Mouse (Mus musculus) retina, embryonic 14.5 days (tissue): ENCODE measurements around the gene Vps33b.
A peak's percentile ranks its signal among the peaks of the same experiment; 100 is the strongest.

Experiments
- DNase-seq: peaks from one replicate; pipeline ENCODE4 v3.0.0-alpha.2; 2015; ENCODE audit warnings: low spot score

Vps33b gene

DNA sequence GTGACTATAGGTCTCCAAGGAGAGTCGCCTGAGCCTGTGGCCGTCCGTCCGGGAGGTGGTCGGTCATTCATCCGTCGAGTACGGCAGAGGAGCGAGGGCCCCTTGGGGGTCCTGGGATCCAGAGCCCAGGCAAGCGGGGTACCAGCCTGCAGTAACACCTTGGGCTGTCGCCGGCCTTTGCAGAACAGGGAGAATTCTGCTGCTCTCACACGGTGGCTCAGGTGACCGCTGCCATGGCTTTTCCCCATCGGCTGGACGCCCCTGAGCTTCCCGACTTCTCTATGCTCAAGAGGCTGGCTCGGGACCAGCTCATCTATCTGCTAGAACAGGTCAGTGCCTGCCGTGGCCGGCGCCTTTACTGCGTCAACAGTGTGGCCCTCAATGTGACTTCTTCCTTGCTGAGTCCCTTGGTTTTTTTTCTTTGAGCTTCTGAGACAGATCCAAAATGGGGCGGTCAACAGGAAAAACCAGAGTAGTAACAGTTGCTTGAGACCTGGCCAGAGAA, 354 bp downstream of the Vps33b start:
- DNase-seq: no peak

DNA sequence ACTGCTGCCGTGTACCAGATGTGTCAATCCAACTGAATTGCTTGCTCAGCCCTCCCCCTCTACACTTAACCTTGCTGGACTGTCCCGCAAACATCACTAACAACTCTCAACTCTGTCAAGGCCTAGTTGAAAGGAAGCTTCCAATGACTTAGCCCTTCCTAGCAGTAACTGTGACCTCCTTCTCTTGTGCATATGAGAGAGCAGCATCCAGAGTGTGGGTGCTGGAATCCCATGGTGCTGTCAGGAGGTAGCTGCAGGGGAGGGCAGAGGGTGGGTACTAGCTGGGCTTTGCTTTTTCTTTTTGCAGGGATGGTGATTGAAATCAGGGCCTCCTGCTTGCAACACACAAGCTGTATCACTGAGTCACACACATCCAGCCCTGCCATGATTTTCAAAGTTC, 4.0 kb downstream of the Vps33b start:
- no peak for DNase-seq

DNA sequence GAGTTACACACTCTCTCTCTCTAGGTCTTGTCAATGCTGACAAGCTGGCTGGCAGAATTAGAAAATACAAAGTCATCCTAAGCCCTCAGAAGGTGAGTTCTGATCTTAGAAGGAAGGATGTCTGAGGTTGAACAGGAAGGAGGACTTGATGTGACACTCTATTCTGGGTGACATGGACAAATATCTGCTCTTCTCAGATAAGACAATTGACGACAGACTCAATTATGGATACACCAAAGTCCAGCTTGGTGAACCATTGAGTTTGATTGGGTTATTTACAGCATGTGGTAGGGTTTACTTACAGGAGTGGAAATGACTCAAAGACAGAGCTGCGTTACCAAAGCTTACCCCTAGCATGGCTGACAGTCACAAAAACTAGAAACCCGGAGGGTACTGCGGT, 6.9 kb downstream of the Vps33b start:
- DNase-seq: no peak

DNA sequence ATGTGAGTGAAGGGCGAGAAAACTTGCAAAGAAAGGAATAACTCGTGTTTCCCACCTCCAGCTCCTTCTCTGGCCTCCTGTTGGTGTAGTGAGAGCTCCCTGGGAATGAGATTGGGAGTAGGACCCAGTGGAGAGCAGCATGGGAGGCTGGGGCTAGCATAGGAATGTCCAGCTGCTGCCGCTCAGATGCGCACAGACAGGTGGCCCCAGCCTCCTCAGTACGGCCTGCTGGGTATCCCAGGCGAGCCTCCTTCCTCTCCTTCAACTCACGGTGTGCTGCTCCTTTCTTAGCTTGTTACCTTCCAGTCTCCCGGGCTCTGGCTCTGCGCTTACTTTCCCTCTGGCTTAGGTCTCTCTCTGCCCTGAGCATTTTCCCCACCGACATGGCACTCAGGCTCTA, 10.6 kb downstream of the Vps33b start:
- DNase-seq: no peak

DNA sequence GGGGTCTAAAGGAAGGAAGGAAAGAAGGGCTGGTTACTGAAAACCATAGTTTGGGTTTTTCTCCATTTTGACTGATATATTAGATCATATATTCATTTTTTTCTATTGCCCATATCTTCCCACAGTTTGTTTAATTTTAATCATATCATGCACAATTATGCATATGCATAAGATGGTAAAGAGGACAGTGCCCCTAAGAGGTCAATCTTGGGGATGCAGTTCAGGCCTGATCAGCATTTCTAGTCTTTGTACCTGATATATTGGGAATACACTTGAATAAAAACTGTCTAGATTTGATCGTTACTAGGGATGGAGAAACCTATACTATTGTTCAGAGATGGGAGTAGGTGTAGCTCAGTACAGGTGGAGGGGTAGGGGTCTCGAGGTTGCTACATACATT, 11.5 kb downstream of the Vps33b start:
- DNase-seq: no peak

DNA sequence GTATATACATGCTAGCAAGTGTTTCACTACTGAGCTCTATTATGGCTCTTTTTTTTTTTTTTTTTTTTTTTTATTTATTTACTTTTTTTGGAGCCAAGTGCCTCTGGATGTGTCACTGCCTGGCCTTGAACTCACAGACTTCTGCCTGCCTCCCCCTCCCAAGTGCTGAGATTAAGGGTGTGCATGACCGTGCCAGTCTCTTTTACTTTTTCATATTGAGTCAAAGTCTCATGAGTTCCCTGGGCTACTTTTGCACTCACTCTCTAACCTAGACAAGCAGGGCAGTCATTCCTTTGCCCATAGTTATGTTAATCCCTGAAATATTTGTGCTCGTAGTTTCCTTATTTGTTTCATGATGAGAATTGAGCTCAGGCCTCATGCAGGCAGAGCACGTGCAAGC, 12.2 kb downstream of the Vps33b start:
- DNase-seq: no peak

DNA sequence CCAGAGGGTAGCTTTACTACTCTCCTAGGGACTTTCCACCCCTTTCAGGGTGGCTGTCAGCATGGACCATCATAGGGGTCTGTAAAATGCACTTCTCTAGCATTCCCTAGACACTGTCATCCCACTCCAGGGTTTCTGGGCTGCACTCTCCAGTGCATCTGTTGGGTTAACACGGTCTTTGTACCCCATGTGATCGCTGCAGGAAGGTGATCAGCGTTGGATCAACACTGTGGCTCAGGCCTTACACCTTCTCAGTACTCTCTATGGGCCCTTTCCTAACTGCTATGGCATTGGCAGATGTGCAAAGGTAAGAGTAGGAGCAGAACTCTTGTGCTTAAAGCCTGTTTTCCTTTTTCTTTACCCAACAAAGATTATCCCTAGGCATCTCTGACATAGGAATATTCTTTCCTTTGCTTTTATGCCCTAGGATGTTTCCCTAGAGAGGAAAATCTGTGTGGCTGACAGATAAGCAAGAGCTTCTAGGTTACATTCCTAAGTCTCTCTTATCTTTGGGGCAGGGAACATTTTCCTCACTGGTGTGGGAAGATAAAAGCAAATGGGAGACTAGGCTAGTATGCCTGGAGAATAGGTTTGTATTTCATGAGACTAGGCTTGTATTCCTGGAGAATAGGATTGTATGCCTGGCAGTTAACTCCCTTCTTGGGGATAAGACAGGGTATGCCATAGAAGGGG, 13.9 kb downstream of the Vps33b start:
- DNase-seq: no peak

DNA sequence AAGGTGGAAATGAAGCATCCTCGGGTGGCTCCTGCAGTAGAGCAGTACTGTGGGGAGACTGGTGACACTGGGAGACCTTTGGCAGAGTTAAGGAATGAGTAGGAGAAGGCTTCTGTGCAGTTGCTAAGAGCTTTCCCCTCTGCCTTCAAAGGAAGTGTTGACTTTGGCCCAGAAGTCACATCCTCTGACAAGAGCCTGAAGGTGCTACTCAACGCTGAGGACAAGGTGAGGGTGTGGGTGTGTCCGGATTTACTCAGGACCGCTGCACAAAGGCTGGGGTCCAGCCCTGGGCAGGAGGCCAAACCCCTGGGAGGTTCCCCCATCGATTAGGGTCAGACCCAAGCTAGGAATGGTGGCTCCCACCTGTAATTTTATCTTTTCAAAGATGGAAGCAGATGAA, 14.9 kb downstream of the Vps33b start:
- no peak for DNase-seq

DNA sequence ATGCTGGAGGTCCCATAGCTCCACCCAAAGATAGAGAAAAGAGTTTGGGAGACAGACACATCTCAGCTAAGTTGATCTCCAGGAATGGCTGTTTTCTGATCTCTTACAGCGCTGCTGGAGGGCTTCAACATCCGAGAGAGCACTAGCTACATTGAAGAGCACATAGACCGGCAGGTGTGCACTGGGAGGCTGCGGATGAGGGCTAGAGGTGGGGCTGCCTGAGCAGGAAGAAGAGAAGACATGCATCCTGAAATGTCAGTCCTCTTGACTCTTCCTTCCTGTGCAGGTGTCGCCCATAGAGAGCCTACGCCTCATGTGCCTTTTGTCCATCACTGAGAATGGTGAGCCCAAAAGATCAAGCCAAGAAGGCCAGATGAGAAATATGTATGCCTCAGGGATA, 16.3 kb downstream of the Vps33b start:
- no peak for DNase-seq

DNA sequence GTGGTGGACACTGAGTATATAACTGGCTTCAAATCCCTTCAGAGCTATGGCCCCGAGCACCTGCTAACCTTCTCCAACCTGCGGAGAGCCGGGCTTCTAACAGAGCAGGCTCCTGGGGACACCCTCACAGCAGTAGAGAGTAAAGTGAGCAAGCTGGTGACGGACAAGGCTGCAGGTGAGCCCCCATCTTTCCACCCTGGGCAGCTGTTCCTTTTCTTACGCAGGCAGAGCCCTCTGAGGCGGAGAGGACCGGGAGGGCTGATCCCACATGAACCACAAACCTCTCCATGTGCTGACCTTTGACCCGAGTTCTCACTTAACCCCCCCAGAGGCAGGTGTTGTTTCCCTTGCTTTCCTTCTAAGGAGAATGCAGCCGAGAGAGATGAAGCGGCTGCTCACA, 18.3 kb downstream of the Vps33b start:
- DNase-seq: no peak

DNA sequence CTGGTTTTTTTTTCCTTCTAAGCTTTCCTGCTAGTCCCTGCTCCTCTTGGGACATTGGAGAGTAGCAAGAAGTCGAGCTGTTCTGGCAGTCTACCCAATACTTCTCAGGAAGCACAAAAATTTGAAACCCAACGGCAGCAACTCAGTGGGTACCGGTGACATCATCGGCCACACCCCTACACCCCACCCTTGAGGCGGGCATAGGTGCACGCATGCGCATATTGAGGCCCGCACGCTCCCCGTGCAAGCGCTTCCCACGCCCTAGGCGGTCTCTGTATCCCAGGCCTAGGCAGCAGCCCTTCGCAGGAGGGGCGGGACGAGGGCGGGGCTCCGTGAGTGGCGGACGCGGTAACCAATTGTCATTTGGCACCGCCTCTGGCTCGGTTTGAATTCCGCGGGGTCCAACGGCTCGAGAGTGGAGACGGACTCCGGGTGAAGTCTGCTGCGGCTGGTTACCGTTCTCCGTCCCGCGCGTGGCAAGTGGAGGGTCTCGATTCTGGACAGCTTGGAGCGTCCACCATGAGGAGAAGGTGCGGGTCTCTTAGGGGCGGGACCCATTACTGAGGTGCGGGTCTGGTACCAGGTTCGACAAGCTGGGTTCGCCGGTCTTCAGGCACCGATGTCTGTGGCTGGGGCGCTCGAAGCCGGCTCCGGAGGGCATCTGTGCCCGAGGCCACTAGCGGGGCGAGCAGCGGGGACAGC, 24.8 kb downstream of the Vps33b start, which contains the start of gene Prc1:
Gene Prc1, plus strand, starts transcription at position 389 of the 702 bp plus-strand sequence.
- DNase-seq: peak; percentile 99

DNA sequence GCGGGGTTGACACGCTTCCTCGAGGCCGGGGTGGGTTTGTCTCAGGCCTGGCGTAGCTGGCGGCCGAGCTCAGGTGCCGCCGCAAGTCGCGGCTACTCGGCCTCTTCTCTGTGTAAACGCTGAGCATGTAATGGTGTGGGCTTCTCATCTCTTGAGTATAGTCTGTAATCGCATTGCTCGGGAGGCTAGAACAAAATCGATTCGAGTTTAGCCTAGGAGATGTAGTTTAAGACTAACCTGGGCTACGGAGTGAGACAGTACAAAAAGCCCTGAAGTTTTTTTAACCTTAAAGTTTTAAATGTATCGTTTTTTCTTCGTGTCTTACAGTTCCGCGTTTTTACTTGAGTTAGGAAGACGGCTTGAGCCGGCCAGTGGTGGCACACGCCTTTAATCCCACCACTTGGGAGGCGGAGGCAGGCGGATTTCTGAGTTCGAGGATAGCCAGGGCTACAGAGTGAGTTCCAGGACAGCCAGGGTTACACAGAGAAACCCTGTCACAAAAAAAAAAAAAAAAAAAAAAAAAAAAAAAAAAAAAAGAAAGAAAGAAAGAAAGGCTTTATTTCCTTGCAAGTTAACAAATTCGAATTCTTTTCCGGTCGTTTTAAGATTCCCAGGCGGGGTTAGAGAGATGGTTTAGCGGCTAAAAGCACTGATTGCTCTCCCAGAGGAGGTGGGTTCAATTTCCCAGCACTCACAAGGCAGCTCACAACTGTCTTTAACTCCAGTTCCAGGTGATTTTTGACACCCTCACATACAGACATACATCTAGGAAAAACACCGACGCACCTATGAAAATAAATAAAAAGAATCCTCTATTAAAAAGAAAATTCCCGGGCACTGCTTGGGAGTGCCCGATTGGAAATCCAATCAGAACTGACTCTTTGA, 25.6 kb downstream of the Vps33b start:
- DNase-seq: no peak

DNA sequence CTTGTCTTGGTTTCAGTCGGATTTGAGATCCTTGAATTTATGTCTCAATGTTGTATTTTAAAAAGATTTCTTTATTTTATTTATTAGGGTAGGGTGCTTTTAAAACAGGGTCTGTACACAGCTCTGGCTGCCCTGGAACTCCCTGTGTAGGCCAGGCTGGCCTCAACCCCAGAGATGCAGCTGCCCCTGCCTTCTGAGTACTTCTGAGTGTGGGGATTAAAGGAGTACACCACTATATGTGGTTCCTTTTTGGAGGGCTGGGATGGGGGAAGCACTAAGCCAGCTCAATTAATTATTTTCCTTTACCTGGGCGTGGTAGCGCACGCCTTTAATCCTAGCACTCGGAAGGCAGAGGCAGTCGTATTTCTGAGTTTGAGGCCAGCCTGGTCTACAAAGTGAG, 27.0 kb downstream of the Vps33b start:
- no peak for DNase-seq

DNA sequence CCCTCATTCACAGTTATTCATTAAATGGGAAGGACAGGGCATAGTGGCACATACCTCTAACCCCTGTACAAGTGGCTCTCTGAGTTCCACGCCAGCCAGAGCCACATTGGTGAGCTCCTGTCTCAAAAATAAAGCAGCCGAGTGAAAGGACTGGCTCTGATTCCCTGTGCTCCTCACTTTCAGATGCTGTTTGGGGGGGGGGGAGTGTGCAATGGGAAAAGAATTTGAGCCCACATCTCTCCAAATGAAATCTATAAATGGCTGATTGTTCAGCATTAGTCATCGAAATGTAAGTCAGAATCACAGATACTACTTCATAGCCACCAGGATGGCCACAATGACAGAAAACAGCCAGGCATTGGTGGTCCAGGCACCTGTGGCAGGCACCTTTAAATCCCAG, 27.6 kb downstream of the Vps33b start:
- DNase-seq: no peak

DNA sequence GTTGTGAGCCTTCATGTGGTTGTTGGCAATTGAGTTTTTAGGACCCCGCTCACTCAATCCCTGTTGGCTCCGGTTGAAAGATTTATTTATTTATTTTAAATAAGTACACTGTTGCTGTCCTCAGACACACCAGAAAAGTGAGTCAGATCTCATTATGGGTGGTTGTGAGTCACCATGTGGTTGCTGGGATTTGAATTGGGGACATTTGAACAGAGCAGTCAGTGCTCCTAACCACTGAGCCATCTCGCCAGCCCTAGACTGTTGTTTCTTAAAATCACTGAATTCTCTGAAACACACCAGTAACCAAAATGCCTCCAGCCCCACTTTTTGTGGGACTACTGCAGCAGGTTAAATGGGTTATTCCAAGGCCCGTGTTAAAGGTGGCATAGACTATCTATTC, 29.3 kb downstream of the Vps33b start:
- DNase-seq: no peak

DNA sequence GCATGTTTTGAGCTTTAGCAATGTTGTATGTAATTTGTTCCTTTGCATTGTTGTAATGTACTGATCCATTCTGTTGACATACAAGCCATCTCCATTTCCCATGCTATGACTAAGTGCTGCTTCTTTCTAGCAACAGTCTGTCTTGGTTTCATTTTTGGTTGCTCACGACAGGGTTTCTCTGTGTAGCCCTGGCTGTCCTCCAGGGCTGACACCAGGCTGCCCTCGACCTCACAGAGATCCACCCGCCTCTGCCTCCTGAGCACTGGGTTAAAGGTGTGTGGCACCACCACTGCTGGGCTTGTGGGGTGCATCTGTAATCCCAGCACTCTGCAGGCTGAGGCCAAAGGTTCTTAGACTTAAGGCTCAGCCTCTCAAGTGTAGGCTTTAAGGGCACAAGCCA, 30.1 kb downstream of the Vps33b start:
- no peak for DNase-seq

DNA sequence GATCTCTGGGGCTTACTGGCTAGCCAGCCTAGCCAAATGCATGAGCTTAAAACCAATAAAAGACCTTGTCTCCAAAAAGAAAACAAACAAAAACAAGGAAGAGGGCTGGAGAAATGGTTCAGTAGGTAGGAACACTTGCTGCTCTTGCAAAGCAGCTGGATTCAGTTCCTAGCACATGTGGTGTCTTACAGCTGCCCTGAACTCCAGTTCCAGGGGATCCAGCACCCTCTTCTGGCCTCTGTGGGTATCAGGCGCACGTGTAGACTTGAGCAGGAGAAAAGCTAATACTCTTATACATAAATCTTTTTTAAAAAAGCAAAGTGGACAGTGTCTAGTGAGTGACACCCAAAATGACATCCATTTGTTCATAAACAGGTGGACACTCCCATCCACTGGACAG, 32.1 kb downstream of the Vps33b start:
- no peak for DNase-seq

DNA sequence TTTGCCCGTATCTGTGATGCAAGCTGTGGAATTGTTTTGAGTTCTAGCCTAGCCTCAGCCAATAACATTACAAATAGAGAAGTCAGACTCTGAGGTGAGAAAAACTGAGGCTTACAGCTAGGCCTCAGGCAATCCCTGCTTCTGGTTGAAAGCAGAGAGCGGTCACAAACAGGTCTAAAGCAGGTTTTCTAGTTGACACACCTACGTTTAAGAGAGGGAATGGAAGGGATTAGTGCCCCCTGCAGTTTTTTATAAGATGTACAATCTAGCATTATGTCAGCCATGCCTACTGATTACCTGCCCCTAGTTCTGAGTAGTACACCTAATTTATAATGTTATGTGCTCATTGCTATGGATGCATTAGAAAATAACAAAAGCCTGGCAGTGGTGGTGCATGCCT, 38.3 kb downstream of the Vps33b start:
- DNase-seq: no peak

DNA sequence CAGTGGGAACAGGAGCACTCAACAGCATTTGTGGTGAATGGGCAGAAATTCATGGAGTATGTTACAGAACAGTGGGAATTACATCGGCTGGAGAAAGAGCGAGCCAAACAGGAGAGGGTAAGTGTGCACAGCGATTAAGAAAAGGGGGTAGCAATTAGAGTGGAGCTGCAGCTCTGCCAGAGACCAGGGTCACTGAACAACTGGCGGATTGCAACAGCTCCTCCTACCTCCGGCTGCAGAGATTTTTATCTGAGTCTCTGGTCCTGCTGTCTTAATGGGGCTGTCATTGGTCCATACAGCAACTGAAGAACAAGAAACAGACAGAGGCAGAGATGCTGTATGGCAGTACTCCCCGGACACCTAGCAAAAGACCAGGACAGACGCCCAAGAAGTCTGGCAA, 41.3 kb downstream of the Vps33b start:
- DNase-seq: no peak

DNA sequence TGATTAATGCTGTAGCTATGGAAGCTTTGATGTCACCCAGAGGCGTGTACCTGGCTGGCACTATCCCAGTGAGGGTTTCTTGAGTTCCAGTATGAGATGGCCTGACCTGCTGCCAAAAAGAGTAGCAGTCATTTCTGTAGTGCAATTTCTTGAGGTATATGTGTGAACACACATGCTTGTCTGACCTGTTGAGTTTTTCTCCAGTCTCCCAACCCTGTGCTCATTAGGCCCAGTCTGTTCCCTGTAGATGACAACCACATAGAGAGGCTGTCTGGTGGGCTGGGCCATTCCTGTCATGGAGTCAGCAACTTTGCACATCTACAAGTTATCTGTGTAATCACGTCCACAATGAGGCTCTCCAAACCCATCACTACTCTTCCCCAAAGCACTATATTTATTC, 46.3 kb downstream of the Vps33b start:
- no peak for DNase-seq

DNA sequence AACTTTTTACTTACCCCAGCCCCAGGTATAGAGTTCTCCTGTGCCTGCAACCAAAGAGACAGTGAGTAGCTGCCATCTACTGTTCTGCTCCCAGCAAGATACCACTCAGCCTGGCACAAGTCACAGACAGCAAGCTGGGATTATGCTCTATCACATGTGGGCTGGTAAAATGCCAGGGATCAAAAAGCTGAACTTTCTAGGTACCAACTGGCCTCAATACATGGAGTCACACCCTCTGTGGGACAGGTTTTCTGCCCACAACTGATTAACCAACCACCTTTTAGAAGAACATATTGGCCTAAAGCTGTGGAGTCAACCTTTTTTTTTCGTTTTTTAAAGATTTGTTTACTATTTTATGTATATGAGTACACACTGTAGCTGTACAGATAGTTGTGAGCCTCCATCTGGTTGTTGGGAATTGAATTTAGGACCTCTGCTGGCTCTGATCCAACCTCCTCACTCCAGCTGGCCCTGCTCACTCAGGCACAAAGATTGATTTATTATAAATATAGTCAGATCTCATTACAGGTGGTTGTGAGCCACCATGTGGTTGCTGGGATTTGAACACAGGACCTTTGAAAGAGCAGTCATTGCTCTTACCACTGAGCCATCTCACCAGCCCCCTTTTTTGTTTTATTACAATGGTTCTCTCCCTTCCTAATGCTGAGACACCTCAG, 48.1 kb downstream of the Vps33b start:
- DNase-seq: no peak

DNA sequence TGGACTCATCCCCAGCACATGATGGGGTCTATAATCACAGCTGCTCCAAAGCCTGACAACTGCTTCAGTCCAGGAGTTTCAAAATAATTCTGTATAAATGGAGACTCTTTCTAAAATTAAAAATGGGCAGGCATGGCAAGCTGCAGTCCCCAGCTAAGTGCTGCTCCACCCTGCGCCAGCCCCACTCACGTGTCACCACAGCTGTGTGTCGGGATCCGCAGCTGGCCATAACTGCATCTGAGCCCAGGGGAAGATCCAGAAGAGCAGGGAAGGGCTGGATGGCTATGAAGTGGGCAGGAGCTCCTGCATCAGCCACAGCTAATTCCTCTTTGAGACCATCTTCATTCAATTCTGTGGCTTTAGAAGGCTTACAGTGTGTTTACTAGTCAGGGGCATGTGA, 49.2 kb downstream of the Vps33b start:
- DNase-seq: no peak
